Mouse (Mus musculus) lung, postnatal 10 days (tissue): Measurements from ENCODE around the gene Nfkbie.

Experiments used
- DNase-seq: peaks from one replicate; pipeline ENCODE4 v3.0.0; 2021

Nfkbie gene

GRCm38 (mm10) chr17:45563655-45564530 lies 8.4 kb downstream of the Nfkbie start, which contains the start of gene Slc35b2:
Gene Slc35b2, plus strand, starts transcription at chr17:45563874.
- peak; percentile 97 for DNase-seq

GRCm38 (mm10) chr17:45564531-45565084 lies 9.1 kb downstream of the Nfkbie start:
- DNase-seq = no peak

GRCm38 (mm10) chr17:45565103-45565502 lies 9.6 kb downstream of the Nfkbie start:
- no peak for DNase-seq

GRCm38 (mm10) chr17:45566031-45566359 lies 10.5 kb downstream of the Nfkbie start:
- DNase-seq = no peak

GRCm38 (mm10) chr17:45566360-45567161 lies 11.1 kb downstream of the Nfkbie start:
- DNase-seq = no peak

- DNase-seq = no peak
Measured at GRCm38 (mm10) chr17:45567162-45567601, 11.7 kb downstream of the Nfkbie start.

- DNase-seq = no peak
Measured at GRCm38 (mm10) chr17:45568990-45569389, 13.5 kb downstream of the Nfkbie start.

GRCm38 (mm10) chr17:45569999-45570398 lies 14.5 kb downstream of the Nfkbie start:
- no peak for DNase-seq

- peak; percentile 95 for DNase-seq
Measured at GRCm38 (mm10) chr17:45572103-45573086, 16.9 kb downstream of the Nfkbie start.

GRCm38 (mm10) chr17:45573087-45573779 lies 17.7 kb downstream of the Nfkbie start, which contains the start of gene Hsp90ab1:
Gene Hsp90ab1, minus strand, starts transcription at chr17:45573271.
- DNase-seq = peak; percentile 99

GRCm38 (mm10) chr17:45573780-45574123 lies 18.2 kb downstream of the Nfkbie start:
- peak; percentile 99 for DNase-seq

- DNase-seq = peak; percentile 75
Measured at GRCm38 (mm10) chr17:45574129-45574761, 18.7 kb downstream of the Nfkbie start.

GRCm38 (mm10) chr17:45575123-45575897 lies 19.8 kb downstream of the Nfkbie start:
- no peak for DNase-seq

GRCm38 (mm10) chr17:45578242-45578641 lies 22.7 kb downstream of the Nfkbie start:
- DNase-seq = no peak

GRCm38 (mm10) chr17:45578843-45579242 lies 23.3 kb downstream of the Nfkbie start:
- no peak for DNase-seq

- DNase-seq = no peak
Measured at GRCm38 (mm10) chr17:45579554-45579953, 24.1 kb downstream of the Nfkbie start.

GRCm38 (mm10) chr17:45580958-45581477 lies 25.5 kb downstream of the Nfkbie start:
- DNase-seq = peak; percentile 76

- DNase-seq = peak; percentile 90
Measured at GRCm38 (mm10) chr17:45581567-45581983, 26.1 kb downstream of the Nfkbie start.

GRCm38 (mm10) chr17:45582188-45582587 lies 26.7 kb downstream of the Nfkbie start:
- DNase-seq = no peak
